18 mouse cellular contexts compared by ENCODE assay signal in genomic region chr1:161979536-161979935, GRCm38 (mm10). TPM values are rescaled to one million over a fixed set of nuclear protein-coding genes. Genes with fewer than 3 reads are reported as not detected.
"Had no signal": no experiment of that assay in that cellular context is flagged by ENCODE, and none has a peak within 500 bp of the region (broad histone marks: within the 10 kb centered on the region; RNA-seq: fewer than 3 reads in every experiment).

4930558K02Rik (minus strand) TSS chr1:161979636.

- H3K4me3 ChIP-seq: liver, embryonic 12.5 days; midbrain, embryonic 10.5 days; neural tube, embryonic 13.5 days had no signal

- DNase-seq: kidney, adult 11 months; kidney, adult 9 months; kidney, postnatal 36 days; left cerebral cortex, postnatal 4 days; lung, embryonic 14.5 days; lung, postnatal 10 days; lung, postnatal 4 days; right cerebral cortex, postnatal 25 days; thymus, adult 2 months; thymus, postnatal 25 days had no signal

- H3K4me2 ChIP-seq: liver, embryonic 12.5 days; lung, embryonic 14.5 days; neural tube, embryonic 13.5 days had no signal

- ATAC-seq: liver, embryonic 12.5 days; midbrain, embryonic 16.5 days had no signal

- H3K27me3 ChIP-seq: liver, embryonic 12.5 days; neural tube, embryonic 13.5 days had no signal

- H3K9me3 ChIP-seq: liver, embryonic 12.5 days; midbrain, embryonic 10.5 days; neural tube, embryonic 13.5 days had no signal

- H3K27ac ChIP-seq: kidney, postnatal 0 days; liver, embryonic 12.5 days; midbrain, embryonic 10.5 days; neural tube, embryonic 13.5 days; stomach, postnatal 0 days had no signal

- H3K9ac ChIP-seq: liver, embryonic 12.5 days; lung, embryonic 14.5 days; neural tube, embryonic 13.5 days had no signal

- H3K36me3 ChIP-seq: liver, embryonic 12.5 days; midbrain, embryonic 10.5 days; neural tube, embryonic 13.5 days had no signal

RNA-seq across cellular contexts. Expression of gene 4930558K02Rik, which starts in this region (rescaled TPM):
- polyA plus RNA-seq: kidney, postnatal 0 days; liver, embryonic 12.5 days; liver, embryonic 16.5 days; lung, embryonic 14.5 days; midbrain, embryonic 10.5 days; neural tube, embryonic 13.5 days; small intestine, adult 2 months; stomach, postnatal 0 days; thymus, adult 2 months had no signal
